Mouse (Mus musculus) neural tube, embryonic 11.5 days (tissue): ENCODE results near the gene Sapcd1. TPM values are rescaled to one million over a fixed set of nuclear protein-coding genes. Genes with fewer than 3 reads are reported as not detected.
"Not testable (repeated sequence)": the region's sequence is repeated elsewhere in the genome, so short reads cannot be mapped to it uniquely, and the experiment has no call there.

Source experiments
- ATAC-seq: fragments of 200-750 bp; cut with Nextera tagmentation; 2 replicates; pipeline ENCODE4 v1.8.0; 2017; ENCODE audit warnings: moderate number of reproducible peaks, mild to moderate bottlenecking, moderate TSS enrichment, moderate library complexity; ENCODE audit not compliant: insufficient read depth, low FRiP score, low TSS enrichment
- DNase-seq: peaks from one replicate; pipeline ENCODE4 v3.0.0-alpha.2; 2015; ENCODE audit warnings: low spot score
- H3K27ac ChIP-seq: fragments of 300-500 bp; sonication (generic); 2 replicates; pipeline ENCODE4 v1.5.1; 2014; ENCODE audit warnings: low read depth, mild to moderate bottlenecking, low read length
- H3K27me3 ChIP-seq: fragments of 300-500 bp; sonication (generic); 2 replicates; pipeline ENCODE4 v1.6.1; 2014; ENCODE audit warnings: mild to moderate bottlenecking, low read length, mixed read lengths; ENCODE audit not compliant: control insufficient read depth, insufficient read depth
- H3K36me3 ChIP-seq: fragments of 300-500 bp; sonication (generic); 2 replicates; pipeline ENCODE4 v1.6.1; 2014; ENCODE audit warnings: mild to moderate bottlenecking, low read length, moderate library complexity, mixed read lengths; ENCODE audit not compliant: control insufficient read depth, insufficient read depth
- H3K4me1 ChIP-seq: fragments of 300-500 bp; sonication (generic); 2 replicates; pipeline ENCODE4 v1.6.1; 2014; ENCODE audit warnings: low read length, mixed read lengths; ENCODE audit not compliant: control insufficient read depth, insufficient read depth
- H3K4me2 ChIP-seq: fragments of 300-500 bp; sonication (generic); 2 replicates; pipeline ENCODE4 v1.6.1; 2014; ENCODE audit warnings: low read depth, mild to moderate bottlenecking, moderate library complexity
- H3K4me3 ChIP-seq: fragments of 300-500 bp; sonication (generic); 2 replicates; pipeline ENCODE4 v1.5.1; 2014; ENCODE audit warnings: low read depth, low read length
- H3K9ac ChIP-seq: fragments of 300-500 bp; sonication (generic); 2 replicates; pipeline ENCODE4 v1.6.1; 2014; ENCODE audit warnings: mild to moderate bottlenecking, low read length
- H3K9me3 ChIP-seq: fragments of 300-500 bp; sonication (generic); 2 replicates; pipeline ENCODE4 v1.6.1; 2016; ENCODE audit warnings: low read length; ENCODE audit not compliant: control insufficient read depth
- WGBS: fragments of 180-500 bp; shearing (Covaris S2); extraction: QIAGEN DNeasy Blood & Tissue Kit; methylation state at CpG from one replicate; pipeline ENCODE4 v1.1.7; 2014; 5-methylcytosine and 5-hydroxymethylcytosine counted together
- polyA plus RNA-seq: library from polyadenylated mRNA; unstranded; fragments of >200 nt; fragmentation: Nextera tagmentation; extraction: Ambion mirVana; gene quantifications from 2 replicates; pipeline ENCODE4 v1.2.1, GENCODE M21; 2014

Gene Sapcd1
- polyA plus RNA-seq, 1 experiment from 2014 or later: 5.2 TPM

DNA sequence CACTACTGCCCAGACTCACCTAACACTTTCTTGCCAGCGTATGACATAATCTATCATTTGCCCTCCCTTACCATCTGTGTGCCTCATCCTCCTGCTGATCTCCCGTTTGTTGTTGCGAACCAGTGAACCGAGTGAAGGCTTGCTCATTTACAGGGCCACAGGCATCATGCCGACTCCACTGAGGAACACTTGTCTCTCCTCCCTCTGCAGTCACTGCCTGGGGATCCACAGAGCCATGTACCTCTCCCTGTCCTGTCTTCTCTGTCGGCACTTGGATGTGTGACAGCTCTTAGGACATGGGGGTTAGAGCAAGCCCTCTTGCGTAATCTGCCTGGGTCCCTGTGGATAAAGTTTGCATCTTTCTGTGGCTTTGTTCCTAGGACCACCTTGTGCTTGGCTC, 18.2 kb downstream of the Sapcd1 start:
- no peak overlapping the region for H3K4me3 ChIP-seq
- ATAC-seq (no peak), DNase-seq (no peak)
- H3K9me3 ChIP-seq: no peaks in the 10 kb centered on the region
- H3K27ac ChIP-seq: no peak overlapping the region
- no peaks in the 10 kb centered on the region for H3K27me3 ChIP-seq
- peaks cover 49% of the 10 kb centered on the region for H3K36me3 ChIP-seq
- no peaks in the 10 kb centered on the region for H3K4me1 ChIP-seq
- WGBS: 86% methylated on average over 7 of the region's 7 CpGs
- no peak overlapping the region for H3K4me2 ChIP-seq
- no peak overlapping the region for H3K9ac ChIP-seq

DNA sequence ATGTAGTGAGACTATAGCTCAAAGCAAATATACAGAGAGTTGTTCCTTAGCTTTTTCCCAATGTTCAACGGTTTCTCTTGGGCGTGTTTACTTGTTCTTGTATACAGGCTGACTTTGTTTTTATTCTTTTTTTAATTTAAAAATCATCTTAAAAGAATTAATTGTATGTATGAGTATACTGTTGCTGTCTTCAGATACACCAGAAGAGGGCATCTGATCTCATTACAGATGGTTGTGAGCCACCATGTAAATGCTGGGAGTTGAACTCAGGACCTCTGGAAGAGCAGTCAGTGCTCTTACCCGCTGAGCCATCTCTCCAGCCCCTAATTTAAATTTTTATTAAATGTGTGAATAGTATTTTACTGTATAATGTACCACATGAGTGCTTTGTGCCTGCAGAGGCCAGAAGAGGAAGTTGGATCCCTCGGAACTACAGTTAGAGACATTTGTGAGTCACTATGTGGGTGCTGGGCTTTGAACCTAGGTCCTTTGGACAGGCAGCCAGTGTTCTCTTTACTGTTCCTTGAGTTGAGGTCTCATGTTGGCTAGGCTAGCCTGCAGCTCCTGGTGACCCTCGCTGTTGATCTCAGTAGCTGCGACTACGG, 20.3 kb downstream of the Sapcd1 start:
- H3K9ac ChIP-seq: no peak overlapping the region
- no peak overlapping the region for H3K4me3 ChIP-seq
- H3K27me3 ChIP-seq: no peaks in the 10 kb centered on the region
- H3K9me3 ChIP-seq: no peaks in the 10 kb centered on the region
- DNase-seq (no peak), ATAC-seq (no peak)
- H3K4me2 ChIP-seq: no peak overlapping the region
- H3K4me1 ChIP-seq: peaks cover 8% of the 10 kb centered on the region
- H3K27ac ChIP-seq: no peak overlapping the region
- 93% methylated on average over 7 of the region's 7 CpGs for WGBS
- H3K36me3 ChIP-seq: peaks cover 36% of the 10 kb centered on the region

DNA sequence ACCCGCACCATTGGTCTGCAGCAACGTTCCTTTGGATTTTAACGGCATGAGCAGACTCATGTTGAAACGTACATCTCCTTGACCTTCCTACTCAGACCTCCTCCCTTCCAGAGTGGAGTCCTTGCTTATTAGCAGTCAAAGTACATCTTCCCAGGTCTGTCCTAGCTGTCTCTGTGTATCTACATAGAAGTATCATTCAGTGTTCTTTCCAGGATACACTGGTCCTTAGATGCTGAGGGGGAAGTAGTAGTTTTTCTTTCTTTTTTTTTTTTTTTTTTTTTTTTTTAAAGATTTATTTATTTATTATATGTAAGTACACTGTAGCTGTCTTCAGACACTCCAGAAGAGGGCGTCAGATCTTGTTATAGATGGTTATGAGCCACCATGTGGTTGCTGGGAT, 21.9 kb downstream of the Sapcd1 start:
- not testable (repeated sequence) for H3K4me2 ChIP-seq, H3K27me3 ChIP-seq, H3K9me3 ChIP-seq, H3K9ac ChIP-seq, H3K4me3 ChIP-seq, DNase-seq, H3K27ac ChIP-seq, ATAC-seq
- whole genome bisulfite sequencing: 98% methylated on average over 4 of the region's 5 CpGs
- H3K4me1 ChIP-seq: peaks cover 11% of the 10 kb centered on the region
- peaks cover 24% of the 10 kb centered on the region for H3K36me3 ChIP-seq

DNA sequence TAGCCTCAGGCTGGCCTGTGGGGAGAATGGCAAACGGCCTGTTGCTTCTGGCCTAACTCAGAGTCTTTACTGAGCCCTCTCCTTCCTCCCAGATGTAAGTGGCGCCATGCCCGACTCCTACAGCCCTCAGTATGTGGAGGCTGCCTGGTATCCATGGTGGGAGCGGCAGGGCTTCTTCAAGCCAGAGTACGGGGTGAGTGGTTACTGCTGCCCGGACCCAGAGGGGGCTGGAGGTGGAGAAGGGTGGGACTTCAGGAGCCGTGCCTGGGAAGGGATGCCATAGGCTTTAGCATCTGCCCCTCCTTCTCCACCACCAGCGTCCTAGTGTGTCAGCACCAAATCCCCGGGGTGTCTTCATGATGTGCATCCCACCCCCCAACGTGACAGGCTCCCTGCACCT, 22.7 kb downstream of the Sapcd1 start:
- H3K4me1 ChIP-seq: peaks cover 11% of the 10 kb centered on the region
- H3K4me3 ChIP-seq: 0 out of 2 replicates have a peak overlapping the region, but pooled peaks have one; percentile 0
- peaks cover 21% of the 10 kb centered on the region for H3K36me3 ChIP-seq
- H3K9ac ChIP-seq: no peak overlapping the region
- DNase-seq: no peak
- ATAC-seq: no peak
- H3K9me3 ChIP-seq: no peaks in the 10 kb centered on the region
- no peaks in the 10 kb centered on the region for H3K27me3 ChIP-seq
- no peak overlapping the region for H3K27ac ChIP-seq
- WGBS: 93% methylated on average over 10 of the region's 10 CpGs
- H3K4me2 ChIP-seq: no peak overlapping the region

DNA sequence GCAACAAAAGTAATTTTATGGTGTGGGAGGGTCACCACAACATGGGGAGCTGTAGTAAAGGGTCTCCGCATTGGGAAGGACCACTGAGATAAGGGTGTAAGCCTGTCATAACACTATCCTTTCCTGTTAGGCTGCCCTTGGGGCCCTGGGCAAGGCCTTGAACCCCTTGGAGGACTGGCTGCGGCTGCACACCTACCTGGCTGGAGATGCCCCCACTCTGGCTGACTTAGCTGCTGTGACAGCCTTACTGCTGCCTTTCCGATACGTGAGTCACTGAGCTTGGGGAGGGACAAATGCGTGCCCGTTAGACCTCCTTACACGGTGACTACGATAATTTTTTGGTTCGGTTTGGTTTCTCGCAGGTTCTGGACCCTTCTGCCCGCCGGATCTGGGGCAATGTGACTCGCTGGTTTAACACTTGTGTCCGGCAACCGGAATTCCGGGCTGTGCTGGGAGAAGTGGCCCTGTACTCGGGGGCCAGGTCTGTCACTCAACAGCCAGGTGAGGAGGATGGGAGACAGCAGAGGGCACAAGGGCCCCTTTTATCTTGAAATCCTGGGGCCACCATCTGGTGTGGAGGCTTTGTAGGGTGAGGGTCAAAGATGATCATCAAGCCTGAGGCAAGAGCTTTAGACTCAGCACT, 23.6 kb downstream of the Sapcd1 start:
- Histone ChIP-seq H3K4me2 (no peak overlapping the region), H3K4me3 (no peak overlapping the region), H3K9me3 (no peaks in the 10 kb centered on the region), H3K27me3 (no peaks in the 10 kb centered on the region), H3K4me1 (peaks cover 11% of the 10 kb centered on the region), H3K9ac (no peak overlapping the region), H3K36me3 (peaks cover 21% of the 10 kb centered on the region), H3K27ac (no peak overlapping the region)
- 96% methylated on average over 17 of the region's 17 CpGs for WGBS
- DNase-seq: no peak
- no peak for ATAC-seq

DNA sequence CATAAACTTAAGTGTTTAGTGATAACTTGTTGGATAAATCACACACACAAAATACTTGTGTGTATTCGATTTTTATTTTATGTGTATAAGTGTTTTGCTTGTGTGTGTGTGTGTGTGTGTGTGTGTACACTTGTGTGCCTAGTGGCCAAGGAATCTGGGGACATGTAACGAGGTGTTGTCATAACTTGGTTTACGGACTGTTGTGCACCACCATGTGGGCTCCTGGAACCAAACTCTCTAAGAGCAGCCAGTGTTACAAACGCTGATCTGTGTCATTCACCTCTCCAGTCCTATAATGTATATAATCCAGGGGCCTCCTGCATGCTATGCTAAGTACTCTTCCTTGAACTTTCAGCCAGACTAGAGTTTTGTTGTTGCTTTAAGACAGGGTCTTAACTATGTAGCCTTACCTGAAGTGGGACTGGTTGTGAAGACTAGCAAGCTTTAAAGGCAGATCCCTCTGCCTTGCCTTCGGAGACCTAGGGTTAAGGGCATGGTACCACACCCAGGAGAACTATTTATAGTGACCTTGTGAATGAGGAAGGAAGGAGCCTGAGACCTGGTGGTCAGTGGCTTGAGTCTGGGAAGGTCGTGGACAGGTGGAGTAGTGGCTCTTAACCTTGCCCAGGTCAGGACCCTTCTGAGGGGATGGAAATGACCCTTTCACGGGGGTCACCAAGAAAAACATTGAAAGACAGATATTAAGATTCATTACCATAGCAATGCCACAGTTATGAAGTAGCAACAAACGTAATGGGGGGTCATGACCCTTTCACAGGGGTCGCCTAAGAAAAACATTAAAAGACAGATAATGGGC, 24.6 kb downstream of the Sapcd1 start:
- DNase-seq (no peak), ATAC-seq (no peak)
- no peak overlapping the region for H3K27ac ChIP-seq
- peaks cover 11% of the 10 kb centered on the region for H3K4me1 ChIP-seq
- peak overlapping the region; percentile 96 for H3K4me2 ChIP-seq
- H3K36me3 ChIP-seq: peaks cover 18% of the 10 kb centered on the region
- H3K27me3 ChIP-seq: no peaks in the 10 kb centered on the region
- no peaks in the 10 kb centered on the region for H3K9me3 ChIP-seq
- peak overlapping the region; percentile 77; the same call in 1 of the 2 replicates for H3K9ac ChIP-seq
- 69% methylated on average over 9 of the region's 9 CpGs for WGBS
- H3K4me3 ChIP-seq: peak overlapping the region; percentile 76; the same call in 1 of the 2 replicates

DNA sequence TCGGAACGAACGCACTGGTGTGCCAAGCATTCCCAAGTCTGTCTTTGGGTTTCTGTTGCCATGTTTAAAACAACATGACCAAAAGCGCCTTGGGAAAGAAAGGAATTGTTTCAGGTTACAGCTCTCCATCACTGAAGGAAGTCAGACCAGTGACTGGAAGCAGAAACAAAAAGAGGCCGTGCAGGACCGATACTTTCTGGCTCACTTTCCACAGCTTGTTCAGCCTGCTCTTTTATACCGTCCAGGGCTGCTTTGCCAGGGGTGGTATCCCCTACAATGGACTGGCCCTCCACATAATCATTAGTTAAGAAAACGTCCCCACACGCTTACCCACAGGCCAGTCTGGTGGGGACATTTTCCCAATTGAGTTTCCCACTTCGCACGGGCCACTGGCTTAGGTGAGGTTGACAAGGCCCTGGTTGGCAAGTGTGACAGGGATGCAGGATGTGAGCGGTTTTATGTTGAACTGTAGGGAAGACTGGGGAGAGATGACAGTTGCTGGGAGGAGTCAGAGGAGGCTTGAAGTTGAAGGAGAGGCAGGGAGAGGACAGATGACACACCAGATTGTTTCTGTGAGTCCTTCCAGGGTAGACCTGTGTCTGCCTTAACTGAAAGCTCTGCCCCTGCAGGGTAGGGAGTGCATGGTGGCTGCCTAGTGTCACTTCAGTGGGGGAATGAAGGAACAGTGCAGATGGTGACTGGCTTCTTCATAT, 25.5 kb downstream of the Sapcd1 start:
- Histone ChIP-seq H3K27me3 (no peaks in the 10 kb centered on the region), H3K36me3 (peaks cover 15% of the 10 kb centered on the region), H3K4me2 (peak overlapping the region; percentile 96), H3K27ac (no peak overlapping the region), H3K4me3 (peak overlapping the region; percentile 76), H3K9ac (peak overlapping the region; percentile 77), H3K9me3 (no peaks in the 10 kb centered on the region), H3K4me1 (peaks cover 11% of the 10 kb centered on the region)
- ATAC-seq: no peak
- 13% methylated on average over 12 of the region's 12 CpGs for WGBS
- no peak for DNase-seq

DNA sequence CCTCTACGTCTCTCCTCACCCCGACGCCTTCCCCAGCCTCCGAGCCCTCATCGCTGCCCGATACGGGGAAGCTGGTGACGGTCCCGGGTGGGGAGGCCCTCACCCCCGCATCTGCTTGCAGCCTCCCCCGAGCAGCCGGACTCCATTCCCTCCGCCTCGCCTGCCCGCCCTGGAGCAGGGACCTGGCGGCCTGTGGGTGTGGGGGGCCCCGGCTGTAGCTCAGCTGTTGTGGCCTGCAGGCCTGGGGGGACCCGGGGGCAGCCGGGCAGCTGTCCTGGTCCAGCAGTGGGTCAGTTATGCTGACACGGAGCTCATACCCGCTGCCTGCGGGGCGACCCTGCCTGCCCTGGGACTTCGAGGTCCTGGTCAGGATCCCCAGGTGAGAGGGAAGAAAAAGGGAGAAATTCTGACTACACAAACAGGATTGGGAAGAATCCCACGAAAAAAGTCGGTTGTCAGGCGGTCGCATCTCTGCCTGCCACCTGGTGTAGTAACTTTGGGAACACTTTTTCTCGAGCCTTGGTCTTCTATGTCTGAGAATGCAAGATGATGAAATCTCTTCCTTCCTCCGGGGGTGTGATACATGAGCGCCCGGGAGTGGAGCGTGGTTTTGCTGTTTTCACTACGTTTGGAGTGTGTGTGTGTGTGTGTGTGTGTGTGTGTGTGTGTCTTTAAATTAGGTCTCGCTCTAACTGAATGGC, 26.2 kb downstream of the Sapcd1 start:
- H3K27ac ChIP-seq: peak overlapping the region; percentile 92

More for the DNA sequence above, 26.2 kb downstream of the Sapcd1 start:
- WGBS: under 1% methylated on average over 35 of the region's 35 CpGs
- Histone ChIP-seq H3K4me2 (peak overlapping the region; percentile 96), H3K36me3 (peaks cover 12% of the 10 kb centered on the region), H3K9me3 (no peaks in the 10 kb centered on the region), H3K27me3 (no peaks in the 10 kb centered on the region), H3K4me1 (peaks cover 11% of the 10 kb centered on the region), H3K9ac (peak overlapping the region; percentile 77), H3K4me3 (peak overlapping the region; percentile 76)
- DNase-seq: peak; percentile 35
- no peak; the same call in 1 of the 2 replicates for ATAC-seq
